Mouse (Mus musculus) CH12.LX (cell line): ENCODE measurements around the gene Calcoco2.

Experiments used
- MEF2A ChIP-seq: IDR thresholded peaks from 2 replicates; pipeline ENCODE4 v1.6.1; 2014; ENCODE audit warnings: low read depth, mild to moderate bottlenecking, inconsistent platforms, low read length, improper control_type of control experiment, borderline replicate concordance
- MXI1 ChIP-seq: IDR thresholded peaks from 2 replicates; pipeline ENCODE4 v1.6.1; 2011; ENCODE audit warnings: mild to moderate bottlenecking, low read depth, low read length, improper control_type of control experiment

DNA sequence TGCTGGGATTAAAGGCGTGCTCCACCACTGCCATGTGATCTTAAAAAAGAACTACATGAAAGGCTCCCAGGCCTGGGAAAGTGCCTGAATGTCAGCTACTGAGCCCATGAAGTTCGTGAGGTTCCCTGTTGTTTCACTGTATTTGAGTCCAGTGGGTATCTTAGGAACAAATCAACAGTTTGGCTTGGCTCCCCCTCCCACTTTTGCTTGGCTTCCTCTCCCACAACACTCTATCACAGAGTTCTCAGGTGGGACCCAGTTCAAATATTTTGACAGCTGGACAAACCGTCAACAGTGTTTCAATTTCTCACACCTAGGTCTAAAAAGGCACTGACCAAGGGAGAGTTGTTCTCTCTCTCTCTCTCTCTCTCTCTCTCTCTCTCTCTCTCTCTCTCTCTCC lies 7.6 kb upstream of the Calcoco2 start:
- no peak for TF ChIP-seq MEF2A
- TF ChIP-seq MXI1 = no peak
